Mouse (Mus musculus) T-cell, adult 2 months (primary cell): ENCODE measurements around the gene Per1.

Experiments used
- DNase-seq: peaks from one replicate; pipeline ENCODE4 v3.0.0; 2022; ENCODE audit warnings: low spot score

The Per1 gene

GRCm38 (mm10) chr11:69094697-69095429 lies at the start of gene Per1:
Per1 (plus strand) TSS chr11:69095217.
- DNase-seq = peak; percentile 100

- DNase-seq = peak; percentile 80
Observed at GRCm38 (mm10) chr11:69045531-69046394, 49.3 kb upstream of the Per1 start, which contains the start of gene Aurkb. Aurkb (plus strand) TSS chr11:69045647.

GRCm38 (mm10) chr11:69046395-69046774 lies 48.6 kb upstream of the Per1 start:
- DNase-seq = no peak

GRCm38 (mm10) chr11:69047592-69047991 lies 47.4 kb upstream of the Per1 start:
- no peak for DNase-seq

- DNase-seq = no peak
Observed at GRCm38 (mm10) chr11:69048151-69048550, 46.9 kb upstream of the Per1 start.

GRCm38 (mm10) chr11:69050748-69051147 lies 44.3 kb upstream of the Per1 start:
- DNase-seq = no peak

DNA sequence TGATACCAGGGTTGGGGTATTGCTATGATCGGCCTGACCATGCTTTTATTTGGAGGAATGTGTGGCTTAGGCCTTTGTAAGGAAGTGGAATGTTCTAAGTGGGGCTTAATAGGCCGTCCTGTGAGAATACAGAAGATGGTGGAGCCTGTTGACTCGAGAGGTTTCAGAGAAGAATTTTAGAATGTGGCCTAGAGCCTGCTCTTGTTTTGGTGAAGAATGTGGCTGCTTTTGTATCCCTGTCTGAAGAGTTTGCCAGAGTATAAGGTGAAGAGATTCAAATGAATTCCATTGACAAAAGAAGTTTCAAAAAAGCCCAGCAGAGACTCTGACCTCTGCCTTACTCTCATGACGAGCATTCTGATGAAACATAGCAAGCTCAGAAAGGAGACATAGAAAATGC lies 43.2 kb upstream of the Per1 start:
- DNase-seq = no peak

- no peak for DNase-seq
Observed at GRCm38 (mm10) chr11:69052824-69053421, 42.1 kb upstream of the Per1 start.

GRCm38 (mm10) chr11:69053848-69054247 lies 41.2 kb upstream of the Per1 start:
- DNase-seq = peak; percentile 43

DNA sequence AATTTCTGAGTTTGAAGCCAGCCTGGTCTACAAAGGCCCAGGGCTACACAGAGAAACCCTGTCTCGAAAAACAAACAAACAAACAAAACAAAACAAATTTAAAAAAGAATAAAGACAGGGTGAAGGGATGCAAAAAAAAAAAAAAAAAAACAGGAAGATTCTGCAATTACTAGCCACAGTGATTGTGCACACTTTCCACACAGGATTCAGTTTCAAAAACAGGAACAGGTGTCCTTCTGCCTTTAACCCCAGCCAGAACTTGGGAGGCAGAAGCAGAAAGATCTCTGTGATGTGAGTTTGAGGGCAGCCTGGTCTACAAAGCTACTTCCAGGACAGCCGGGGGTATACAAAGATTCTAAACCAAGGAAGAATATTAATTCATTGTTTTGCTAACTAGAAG lies 36.8 kb upstream of the Per1 start:
- no peak for DNase-seq

GRCm38 (mm10) chr11:69058729-69059356 lies 36.2 kb upstream of the Per1 start:
- no peak for DNase-seq

DNA sequence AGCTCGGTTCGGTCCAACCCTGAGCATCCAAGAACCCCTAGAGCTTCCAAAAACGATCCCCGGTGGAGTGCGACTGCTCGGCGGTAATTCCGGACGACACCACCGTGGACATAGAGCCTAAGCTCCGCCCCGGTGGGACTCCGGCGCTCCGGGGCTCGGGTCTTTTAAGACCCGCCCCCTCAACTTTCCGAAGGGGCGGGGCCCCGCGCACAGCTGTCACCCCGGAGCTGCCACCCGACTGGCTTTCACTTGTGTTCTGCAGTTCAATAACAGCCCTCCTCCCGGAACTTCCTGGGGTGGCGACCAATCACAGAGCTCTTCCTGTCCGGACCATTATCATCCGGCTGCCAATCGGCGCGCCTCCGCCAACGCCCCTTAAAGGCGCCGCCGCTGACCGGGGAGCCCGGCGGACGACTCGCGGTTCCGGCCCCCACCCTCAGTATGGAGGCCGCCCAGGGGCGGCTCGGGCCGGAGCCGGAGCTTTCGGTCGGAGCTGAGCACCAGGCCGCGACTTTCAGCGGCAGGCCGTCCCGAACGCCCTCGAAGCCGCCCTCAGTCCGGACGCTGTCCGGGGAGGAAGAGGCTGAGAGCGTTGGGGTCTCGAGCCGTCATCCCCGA lies 35.6 kb upstream of the Per1 start, which contains the start of gene Borcs6:
Borcs6 (plus strand) TSS at position 361 of the 618 bp plus-strand sequence.
- DNase-seq = peak; percentile 96

DNA sequence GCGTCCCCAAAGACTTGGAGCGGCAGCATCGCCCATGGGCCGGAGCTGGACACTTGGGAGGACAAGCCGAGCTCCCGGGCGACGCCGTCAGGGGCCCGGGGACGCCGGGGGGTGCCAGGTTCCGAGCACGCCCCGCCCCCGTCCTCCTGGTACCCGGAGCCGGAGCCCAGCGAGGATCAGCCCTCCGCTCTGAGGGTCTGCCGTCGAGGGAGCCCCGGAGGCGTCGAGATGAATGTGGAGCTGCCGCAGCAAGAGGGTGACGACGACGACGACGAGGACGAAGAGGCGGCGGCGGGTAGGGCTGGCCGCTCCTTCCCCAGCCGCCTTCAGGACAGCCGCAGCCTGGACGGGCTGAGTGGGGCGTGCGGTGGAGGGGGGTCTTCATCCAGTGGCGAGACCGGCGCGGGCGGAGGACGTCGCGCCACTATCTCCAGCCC lies 35.0 kb upstream of the Per1 start:
- peak; percentile 46 for DNase-seq

- no peak for DNase-seq
Observed at GRCm38 (mm10) chr11:69060448-69061254, 34.4 kb upstream of the Per1 start.

DNA sequence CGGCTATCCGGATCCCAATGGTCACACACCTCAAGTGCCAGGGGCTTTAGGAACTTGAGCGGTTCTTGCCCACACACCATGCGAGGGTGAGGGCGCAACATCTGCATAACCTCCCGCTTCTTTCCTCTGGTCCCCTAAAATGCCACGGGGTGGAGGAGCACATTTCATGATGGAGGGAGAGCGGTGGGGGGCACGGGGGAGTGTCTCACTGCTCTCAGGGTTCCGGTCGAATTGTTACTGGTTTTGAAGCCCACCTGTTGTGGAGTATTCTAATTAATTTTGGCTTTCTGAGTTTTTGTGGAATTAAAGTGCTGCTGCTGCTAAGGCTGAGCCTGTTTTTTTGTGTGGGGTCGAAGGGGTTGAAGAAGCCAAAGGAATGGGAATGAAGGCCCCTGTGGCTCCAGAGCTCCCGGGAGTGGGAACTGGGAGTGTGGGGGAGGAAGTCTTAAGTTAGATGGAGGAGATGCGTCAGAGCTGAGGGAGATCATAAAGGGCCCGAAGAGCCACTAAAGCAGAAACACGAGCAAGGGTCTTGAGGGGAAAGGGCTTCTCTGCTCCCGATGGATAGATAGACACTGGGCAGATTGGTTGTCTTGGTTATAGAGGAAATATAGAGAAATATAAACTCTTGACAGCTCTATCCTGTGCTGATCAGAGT lies 33.6 kb upstream of the Per1 start:
- DNase-seq = no peak

- DNase-seq = peak; percentile 78
Observed at GRCm38 (mm10) chr11:69062194-69062760, 32.7 kb upstream of the Per1 start.

- DNase-seq = peak; percentile 94
Observed at GRCm38 (mm10) chr11:69062761-69063224, 32.2 kb upstream of the Per1 start.

GRCm38 (mm10) chr11:69063413-69064201 lies 31.4 kb upstream of the Per1 start:
- DNase-seq = peak; percentile 81
